Mouse (Mus musculus): Measurements from ENCODE around the gene Osbpl5.
"Not testable (repeated sequence)": the region's sequence is repeated elsewhere in the genome, so short reads cannot be mapped to it uniquely, and the experiment has no call there.

The Osbpl5 gene

GRCm38 (mm10) chr7:143709395-143709794 lies 47.4 kb downstream of the Osbpl5 start:
- no peak for DNase-seq (ENCODE audit: low read depth, low spot score)

GRCm38 (mm10) chr7:143706697-143707438 lies 49.9 kb downstream of the Osbpl5 start:
- DNase-seq (ENCODE audit: low read depth, low spot score): peak; percentile 37

- peak; percentile 12 for DNase-seq (ENCODE audit: low read depth, low spot score)
These were observed 60.6 kb downstream of the Osbpl5 start for GRCm38 (mm10) chr7:143696140-143696539.

- DNase-seq (ENCODE audit: low read depth, low spot score): no peak
These were observed 62.2 kb downstream of the Osbpl5 start for GRCm38 (mm10) chr7:143694550-143694949.

GRCm38 (mm10) chr7:143692746-143693510 lies 63.9 kb downstream of the Osbpl5 start:
- DNase-seq (ENCODE audit: low read depth, low spot score): no peak

- no peak for DNase-seq (ENCODE audit: low read depth, low spot score)
These were observed 64.9 kb downstream of the Osbpl5 start for GRCm38 (mm10) chr7:143691909-143692308.

- no peak for DNase-seq (ENCODE audit: low read depth, low spot score)
These were observed 65.6 kb downstream of the Osbpl5 start for GRCm38 (mm10) chr7:143691181-143691580.

GRCm38 (mm10) chr7:143689946-143690345 lies 66.8 kb downstream of the Osbpl5 start:
- no peak for DNase-seq (ENCODE audit: low read depth, low spot score)

- DNase-seq (ENCODE audit: low read depth, low spot score): no peak
These were observed 67.3 kb downstream of the Osbpl5 start for GRCm38 (mm10) chr7:143689481-143689880.

GRCm38 (mm10) chr7:143686676-143687075 lies 70.1 kb downstream of the Osbpl5 start:
- DNase-seq (ENCODE audit: low read depth, low spot score): not testable (repeated sequence)

GRCm38 (mm10) chr7:143686191-143686590 lies 70.6 kb downstream of the Osbpl5 start:
- DNase-seq (ENCODE audit: low read depth, low spot score): not testable (repeated sequence)

GRCm38 (mm10) chr7:143685359-143686067 lies 71.3 kb downstream of the Osbpl5 start, which contains the start of gene Tnfrsf23:
TSS of gene Tnfrsf23 (minus strand) at chr7:143685872.
- DNase-seq (ENCODE audit: low read depth, low spot score): no peak

GRCm38 (mm10) chr7:143684569-143684968 lies 72.2 kb downstream of the Osbpl5 start:
- not testable (repeated sequence) for DNase-seq (ENCODE audit: low read depth, low spot score)

GRCm38 (mm10) chr7:143681566-143681965 lies 75.2 kb downstream of the Osbpl5 start:
- no peak for DNase-seq (ENCODE audit: low read depth, low spot score)

GRCm38 (mm10) chr7:143680836-143681235 lies 75.9 kb downstream of the Osbpl5 start:
- not testable (repeated sequence) for DNase-seq (ENCODE audit: low read depth, low spot score)

GRCm38 (mm10) chr7:143679650-143680049 lies 77.1 kb downstream of the Osbpl5 start:
- not testable (repeated sequence) for DNase-seq (ENCODE audit: low read depth, low spot score)

GRCm38 (mm10) chr7:143666427-143667311 lies 90.1 kb downstream of the Osbpl5 start:
- DNase-seq (ENCODE audit: low read depth, low spot score): peak; percentile 9

- no peak for DNase-seq (ENCODE audit: low read depth, low spot score)
These were observed 93.3 kb downstream of the Osbpl5 start for GRCm38 (mm10) chr7:143663470-143663869.

- DNase-seq (ENCODE audit: low read depth, low spot score): no peak
These were observed 96.0 kb downstream of the Osbpl5 start for GRCm38 (mm10) chr7:143660797-143661196.

- DNase-seq (ENCODE audit: low read depth, low spot score): not testable (repeated sequence)
These were observed 106.9 kb downstream of the Osbpl5 start for GRCm38 (mm10) chr7:143649769-143650346.

Measured in c-Kit-negative CD71-positive TER-119-positive erythroid progenitor cells, embryonic 14.5 days (primary cell).